Mouse (Mus musculus): ENCODE measurements around the gene Angel1.

DNA sequence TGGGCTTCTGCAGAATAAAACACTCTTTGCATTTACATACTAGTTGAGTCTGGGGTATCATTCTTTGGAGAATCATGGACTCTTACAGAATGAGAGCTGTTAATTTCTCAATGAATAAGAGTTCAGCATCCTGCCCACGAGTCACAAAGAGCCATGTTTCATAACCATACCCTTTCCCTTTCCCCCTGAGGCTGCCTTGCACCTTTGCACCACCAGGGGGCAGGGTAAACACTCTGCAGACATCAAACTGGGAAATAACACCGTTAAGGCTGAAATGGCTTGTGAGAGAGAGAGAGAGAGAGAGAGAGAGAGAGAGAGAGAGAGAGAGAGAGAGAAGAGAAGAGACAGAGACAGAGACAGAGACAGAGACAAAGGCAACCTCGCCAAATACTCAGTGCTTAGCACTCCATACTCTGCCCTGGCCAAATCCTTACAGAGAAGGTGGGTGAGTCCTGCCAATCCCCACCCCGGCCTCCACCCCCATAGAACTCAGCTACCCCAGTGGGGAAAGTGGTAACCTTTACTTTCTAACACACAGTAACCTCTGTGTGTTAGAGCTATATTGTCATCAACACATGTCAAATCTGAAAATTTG, 42.8 kb upstream of the Angel1 start:
- TF ChIP-seq CTCF (IDR thresholded peaks at IDR 0.05; ENCODE audit: extremely low read depth, insufficient read depth, low read length) (peak; percentile 90), POLR2A (IDR thresholded peaks at IDR 0.05; ENCODE audit: extremely low read depth, insufficient read depth, low read length) (no peak)
